Mouse (Mus musculus): ENCODE results near the gene Ubr7. TPM values are rescaled to one million over a fixed set of nuclear protein-coding genes. Genes with fewer than 3 reads are reported as not detected.

Ubr7 gene
- polyA plus RNA-seq, 1 experiment from 2014 or later, result 43.1 TPM

Other genes starting within 250 kb of the Ubr7 start
- 1.6 and 2.5 TPM in 2 replicates for gene Chga, start 203.0 kb upstream of the Ubr7 start, polyA plus RNA-seq (2015; fragmentation: Nextera tagmentation; extraction: Ambion mirVana)
- 8.0 and 9.6 TPM in 2 replicates for gene Itpk1, start 53.0 kb upstream of the Ubr7 start, polyA plus RNA-seq (2015; fragmentation: Nextera tagmentation; extraction: Ambion mirVana)
- 27.3 and 27.4 TPM in 2 replicates for gene Moap1, start 14.3 kb upstream of the Ubr7 start, polyA plus RNA-seq (2015; fragmentation: Nextera tagmentation; extraction: Ambion mirVana)
- 9.5 and 10.1 TPM in 2 replicates for gene Tmem251, start 14.2 kb upstream of the Ubr7 start, polyA plus RNA-seq (2015; fragmentation: Nextera tagmentation; extraction: Ambion mirVana)
- not detected in 2 replicates for gene Gm28051, start 202 bp upstream of the Ubr7 start, polyA plus RNA-seq (2015; fragmentation: Nextera tagmentation; extraction: Ambion mirVana)
- 29.5 and 31.3 TPM in 2 replicates for gene Gon7, start 164 bp upstream of the Ubr7 start, polyA plus RNA-seq (2015; fragmentation: Nextera tagmentation; extraction: Ambion mirVana)
- 22.7 and 23.8 TPM in 2 replicates for gene Gm20604, start 705 bp downstream of the Ubr7 start, polyA plus RNA-seq (2015; fragmentation: Nextera tagmentation; extraction: Ambion mirVana)
- 18.4 and 20.6 TPM in 2 replicates for gene Btbd7, start 120.5 kb downstream of the Ubr7 start, polyA plus RNA-seq (2015; fragmentation: Nextera tagmentation; extraction: Ambion mirVana)
- gene Cox8c, start 141.3 kb downstream of the Ubr7 start, polyA plus RNA-seq (2015; fragmentation: Nextera tagmentation; extraction: Ambion mirVana), result not detected in 2 replicates
- gene Unc79, start 190.9 kb downstream of the Ubr7 start, polyA plus RNA-seq (2015; fragmentation: Nextera tagmentation; extraction: Ambion mirVana), result 0.11 and 0.36 TPM in 2 replicates